ENCODE assay signal across 10 mouse cellular contexts in the genomic region with DNA sequence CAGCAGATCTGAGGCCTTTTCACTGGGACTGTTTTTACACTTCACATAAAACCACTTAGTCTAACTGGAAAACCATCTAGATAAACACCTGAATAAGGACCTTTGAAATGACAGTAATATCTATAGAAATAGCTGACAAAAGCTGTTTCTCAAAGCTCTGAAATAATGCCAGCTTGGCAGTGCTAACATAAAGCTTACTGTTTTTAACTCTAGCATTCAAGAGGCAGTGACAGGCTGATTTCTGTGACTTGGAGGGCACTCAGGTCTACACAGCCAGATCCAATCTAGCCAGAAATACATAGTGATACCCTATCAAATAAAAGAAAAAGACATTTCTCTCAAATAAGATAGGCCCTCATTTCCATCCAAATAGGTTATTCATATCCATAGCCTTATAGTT. TPM values are rescaled to one million over a fixed set of nuclear protein-coding genes. Genes with fewer than 3 reads are reported as not detected.
DNase-seq lines count a peak whose midpoint lies in the region; ATAC-seq and TF ChIP-seq lines count a peak whose summit lies in the region.
"Had no signal": no experiment of that assay in that cellular context is flagged by ENCODE, and none has a peak within 500 bp of the region (broad histone marks: within the 10 kb centered on the region; RNA-seq: fewer than 3 reads in every experiment).

No protein-coding gene starts in this region.

- ATAC-seq in forebrain, embryonic 12.5 days (ENCODE audit: low FRiP score), result no peak
- ATAC-seq in hindbrain, postnatal 0 days, result no peak
- no peak for ATAC-seq in inflammation-experienced regulatory T-cells, adult 6 months

- H3K4me1 ChIP-seq in forebrain, embryonic 12.5 days, result peaks cover 26% of the 10 kb centered on the region
- H3K4me1 ChIP-seq in hindbrain, postnatal 0 days (ENCODE audit: insufficient read depth, low read length), result peaks cover 10% of the 10 kb centered on the region

- no peak for DNase-seq in layer of hippocampus, adult 2 months (ENCODE audit: low spot score in 2 of 2)
- DNase-seq in layer of hippocampus, adult 8-10 months (ENCODE audit: low spot score in 2 of 2), result no peak
- peak; percentile 23 for DNase-seq in hindbrain, postnatal 0 days (ENCODE audit: low spot score)
- DNase-seq in ovary, postnatal 36 days (ENCODE audit: low spot score), result no peak
- DNase-seq: adrenal gland, postnatal 25 days; layer of hippocampus, adult 9-11 months; lung, adult 18-20 months had no signal

- peak overlapping the region; percentile 99 for H3K27ac ChIP-seq in layer of hippocampus, adult 2 months
- no peak overlapping the region for H3K27ac ChIP-seq in forebrain, embryonic 12.5 days
- 0 out of 2 replicates have a peak overlapping the region, but pooled peaks have one; percentile 100 for H3K27ac ChIP-seq in hindbrain, postnatal 0 days

- H3K9ac ChIP-seq in forebrain, embryonic 12.5 days, result no peak overlapping the region
- peak overlapping the region; percentile 35; the same call in 1 of the 2 replicates for H3K9ac ChIP-seq in hindbrain, postnatal 0 days (replicated peaks; ENCODE audit: low read length)

- TF ChIP-seq CTCF in layer of hippocampus, adult 2 months (conservative IDR thresholded peaks at IDR 0.05), result no peak
- TF ChIP-seq CTCF in hindbrain, postnatal 0 days (IDR thresholded peaks at IDR 0.05; ENCODE audit: low read depth), result no peak

- peak overlapping the region; percentile 63 for H3K4me2 ChIP-seq in forebrain, embryonic 12.5 days
- H3K4me2 ChIP-seq in hindbrain, postnatal 0 days (ENCODE audit: low read depth, low read length), result peak overlapping the region; percentile 64
- H3K4me2 ChIP-seq in myocyte (ENCODE audit: low read depth), result peak overlapping the region; percentile 70

- TF ChIP-seq POLR2A in myocyte (IDR thresholded peaks at IDR 0.05; ENCODE audit: insufficient read length, low read depth), result no peak

- H3ac ChIP-seq in myocyte (ENCODE audit: control insufficient read depth, insufficient read length), result no peak overlapping the region

- no peaks in the 10 kb centered on the region for H3K9me3 ChIP-seq in forebrain, embryonic 12.5 days
- H3K9me3 ChIP-seq in hindbrain, postnatal 0 days (ENCODE audit: low read length), result no peaks in the 10 kb centered on the region

- H3K4me3 ChIP-seq in layer of hippocampus, adult 2 months, result peak overlapping the region; percentile 68
- peak overlapping the region; percentile 21 for H3K4me3 ChIP-seq in forebrain, embryonic 12.5 days (replicated peaks)
- peak overlapping the region; percentile 75 for H3K4me3 ChIP-seq in hindbrain, postnatal 0 days (ENCODE audit: low read length)
- H3K4me3 ChIP-seq in myocyte, result peak overlapping the region; percentile 32

- H3K27me3 ChIP-seq in forebrain, embryonic 12.5 days, result no peaks in the 10 kb centered on the region
- no peaks in the 10 kb centered on the region for H3K27me3 ChIP-seq in hindbrain, postnatal 0 days (ENCODE audit: insufficient read depth, low read length)
- H3K27me3 ChIP-seq in myocyte (ENCODE audit: control insufficient read depth, insufficient read depth, insufficient read length), result no peaks in the 10 kb centered on the region

- peaks cover 4% of the 10 kb centered on the region; the same call in 1 of the 2 replicates for H3K36me3 ChIP-seq in forebrain, embryonic 12.5 days (replicated peaks)
- no peaks in the 10 kb centered on the region for H3K36me3 ChIP-seq in hindbrain, postnatal 0 days (ENCODE audit: insufficient read depth, low read length)
- peaks cover 10% of the 10 kb centered on the region for H3K36me3 ChIP-seq in myocyte (ENCODE audit: control insufficient read depth, insufficient read depth)

- peaks cover 20% of the 10 kb centered on the region for H3K79me2 ChIP-seq in myocyte (ENCODE audit: control insufficient read depth, insufficient read depth)

TF ChIP-seq in myocyte, 11 proteins besides CTCF, POLR2A, EP300 and RAD21:
- TF ChIP-seq TCF12 (IDR thresholded peaks at IDR 0.05; ENCODE audit: insufficient read depth, poor library complexity, severe bottlenecking), result no peak
- TF ChIP-seq MAX (IDR thresholded peaks at IDR 0.05; ENCODE audit: low read depth), result no peak
- TF ChIP-seq CEBPB (IDR thresholded peaks at IDR 0.05; ENCODE audit: insufficient read depth, poor library complexity, severe bottlenecking), result no peak
- no peak for TF ChIP-seq POLR2AphosphoS2 (IDR thresholded peaks at IDR 0.05; ENCODE audit: insufficient read length, low read depth)
- no peak for TF ChIP-seq MYOD1 (IDR thresholded peaks at IDR 0.05; ENCODE audit: control insufficient read depth in 1 of 3, insufficient read length in 2 of 3, low read depth in 2 of 3)
- TF ChIP-seq MYOG (IDR thresholded peaks at IDR 0.05; ENCODE audit: control insufficient read depth in 1 of 3, insufficient read depth in 1 of 3, insufficient read length in 2 of 3, low read depth in 2 of 3), result no peak
- TF ChIP-seq TCF3 (IDR thresholded peaks at IDR 0.05; ENCODE audit: insufficient read length, low read depth), result no peak
- TF ChIP-seq REST (IDR thresholded peaks at IDR 0.05; ENCODE audit: insufficient read depth, insufficient read length), result no peak
- no peak for TF ChIP-seq USF1 (IDR thresholded peaks at IDR 0.05; ENCODE audit: low read depth)
- no peak for TF ChIP-seq SRF (IDR thresholded peaks at IDR 0.05; ENCODE audit: control insufficient read depth, insufficient read length, low read depth)
- no peak for TF ChIP-seq E2F4 (IDR thresholded peaks at IDR 0.05; ENCODE audit: insufficient read depth)

RNA-seq across cellular contexts. Expression of gene Tmx4, which starts 1.6 kb away (rescaled TPM):
- 100 to 1,000 TPM; 155 to 167 TPM for total RNA-seq in layer of hippocampus, adult 2 months (2021)
- 100 to 1,000 TPM; 163 to 186 (median 170) TPM for total RNA-seq in layer of hippocampus, adult 8-10 months (2022)
- 72.0 and 74.0 TPM in 2 replicates for polyA plus RNA-seq in forebrain, embryonic 12.5 days (2016; fragmentation: Nextera tagmentation; extraction: Ambion mirVana)
- 116 and 123 TPM in 2 replicates for total RNA-seq in hindbrain, postnatal 0 days (2014; rRNA removed)
- polyA plus RNA-seq in hindbrain, postnatal 0 days (2015; fragmentation: Nextera tagmentation; extraction: Ambion mirVana), result 77.4 and 81.3 TPM in 2 replicates
- 9.5 TPM for polyA plus RNA-seq in myocyte (2012; fragmentation: generic; extraction: Trizol)
- polyA plus RNA-seq in inflammation-experienced regulatory T-cells, adult 6 months (2017; shearing (Covaris generic)), result 10 to 100 TPM; 13.4 to 26.1 (median 15.5) TPM

Comparison
In these comparisons a context has a peak if more than half of its experiments do, and no peak if none do; other contexts are left out.
1. H3K4me3 ChIP-seq: peak in every context shown above with its lines; median percentile 75 in hindbrain, postnatal 0 days; 68 in layer of hippocampus, adult 2 months; 32 in myocyte; 21 in forebrain, embryonic 12.5 days.